Mouse (Mus musculus) monocyte, adult 5-6 weeks (primary cell): Measurements from ENCODE around the gene Ros1. TPM values are rescaled to one million over a fixed set of nuclear protein-coding genes. Genes with fewer than 3 reads are reported as not detected.

Experiments used
- ATAC-seq: fragments of 153-309, 156-312 bp; replicated peaks from 2 replicates; pipeline ENCODE4 v1.8.0; 2017; ENCODE audit warnings: mild to moderate bottlenecking; ENCODE audit not compliant: low TSS enrichment, insufficient number of reproducible peaks, severe bottlenecking, poor library complexity, low FRiP score
- total RNA-seq: library from RNA; stranded (forward); fragments of 200-1000, 200-491, 200-594 nt; gene quantifications from 3 replicates; pipeline ENCODE4 v1.2.3, GENCODE M21; 2017

Gene Ros1
- total RNA-seq, 1 experiment from 2014 or later, result not detected

GRCm38 (mm10) chr10:52027161-52028035, 167.6 kb downstream of the Ros1 start:
- ATAC-seq, result no peak

GRCm38 (mm10) chr10:52025821-52026220, 169.2 kb downstream of the Ros1 start:
- ATAC-seq, result no peak

- ATAC-seq, result no peak
These were observed 169.8 kb downstream of the Ros1 start for GRCm38 (mm10) chr10:52025291-52025690.

- ATAC-seq, result no peak
These were observed 171.0 kb downstream of the Ros1 start for GRCm38 (mm10) chr10:52024053-52024410.

- ATAC-seq, result no peak
These were observed 171.6 kb downstream of the Ros1 start for GRCm38 (mm10) chr10:52023213-52024052.

GRCm38 (mm10) chr10:52022413-52023212, 172.4 kb downstream of the Ros1 start, which contains the start of gene Vgll2:
Gene Vgll2 (plus strand): TSS chr10:52022502.
- no peak for ATAC-seq

GRCm38 (mm10) chr10:52021736-52022394, 173.2 kb downstream of the Ros1 start:
- ATAC-seq, result no peak

GRCm38 (mm10) chr10:52021231-52021630, 173.8 kb downstream of the Ros1 start:
- no peak for ATAC-seq

- ATAC-seq, result no peak
These were observed 176.6 kb downstream of the Ros1 start for GRCm38 (mm10) chr10:52018471-52018870.

Other genes with a start within 250 kb of the Ros1 start
- not detected in 3 replicates for gene Vgll2, start 172.7 kb downstream of the Ros1 start, total RNA-seq
- 0.19 to 0.32 TPM in 2 of 3 replicates, not detected in the other for gene Dcbld1, start 38.4 kb upstream of the Ros1 start, total RNA-seq
- gene Gm26741, start 163.5 kb upstream of the Ros1 start, total RNA-seq, result not detected in 3 replicates
- 28.0 to 31.4 TPM (median 29.3 TPM) in 3 replicates for gene Gopc, start 186.9 kb upstream of the Ros1 start, total RNA-seq
- gene Nepn, start 193.7 kb upstream of the Ros1 start, total RNA-seq, result not detected in 3 replicates
- 26.5 to 31.3 TPM (median 30.0 TPM) in 3 replicates for gene Nus1, start 222.3 kb upstream of the Ros1 start, total RNA-seq